Mouse (Mus musculus): ENCODE measurements at regions not wholly inside any gene's neighbourhood (a gene's known extent, or its start where the extent isn't known, plus 50 kb on each side); places are given as distances from the start of the nearest gene placed in this dataset.

- no peaks in the 10 kb centered on the region for H3K36me3 ChIP-seq (ENCODE audit: control insufficient read depth, insufficient read depth, low read length)
- no peaks in the 10 kb centered on the region for H3K4me1 ChIP-seq (ENCODE audit: control insufficient read depth, insufficient read depth, low read length)
- no peak overlapping the region for H3K27ac ChIP-seq
- DNase-seq, result no peak
- no peaks in the 10 kb centered on the region for H3K27me3 ChIP-seq (ENCODE audit: control insufficient read depth, insufficient read depth, low read length)
- WGBS, result 72% methylated on average over 4 of the region's 4 CpGs
- intact Hi-C loops (cut with DNase I), result no loop called here
- TF ChIP-seq EP300 (IDR thresholded peaks at IDR 0.05; ENCODE audit: insufficient read depth, low read depth, low read length) (no peak), POLR2A (IDR thresholded peaks at IDR 0.05; ENCODE audit: insufficient read depth, low read depth, low read length) (no peak), CTCF (IDR thresholded peaks at IDR 0.05) (no peak)
- H3K9ac ChIP-seq (ENCODE audit: low read depth, low read length), result no peak overlapping the region
- H3K4me3 ChIP-seq, result no peak overlapping the region
- no peaks in the 10 kb centered on the region for H3K79me2 ChIP-seq (replicated peaks; ENCODE audit: control insufficient read depth, insufficient read depth, low read length)
These were observed 82.1 kb downstream of the Tpra1 start for GRCm38 (mm10) chr6:88984170-88984569.

GRCm38 (mm10) chr6:88984863-88985262 is 82.8 kb downstream of the Tpra1 start:
- Histone ChIP-seq H3K4me3 (no peak overlapping the region), H3K27me3 (ENCODE audit: control insufficient read depth, insufficient read depth, low read length) (no peaks in the 10 kb centered on the region), H3K79me2 (replicated peaks; ENCODE audit: control insufficient read depth, insufficient read depth, low read length) (no peaks in the 10 kb centered on the region), H3K4me1 (ENCODE audit: control insufficient read depth, insufficient read depth, low read length) (no peaks in the 10 kb centered on the region), H3K27ac (no peak overlapping the region), H3K9ac (ENCODE audit: low read depth, low read length) (no peak overlapping the region), H3K36me3 (ENCODE audit: control insufficient read depth, insufficient read depth, low read length) (no peaks in the 10 kb centered on the region)
- no peak for DNase-seq
- TF ChIP-seq CTCF (IDR thresholded peaks at IDR 0.05) (no peak), EP300 (IDR thresholded peaks at IDR 0.05; ENCODE audit: insufficient read depth, low read depth, low read length) (no peak), POLR2A (IDR thresholded peaks at IDR 0.05; ENCODE audit: insufficient read depth, low read depth, low read length) (no peak)
- WGBS, result 43% methylated on average over 4 of the region's 4 CpGs
- intact Hi-C loops (cut with DNase I), result no loop called here

GRCm38 (mm10) chr6:88988551-88988950 is 86.5 kb downstream of the Tpra1 start:
- H3K27ac ChIP-seq, result no peak overlapping the region
- intact Hi-C loops (cut with DNase I), result no loop called here
- no peak for DNase-seq
- no peak overlapping the region for H3K4me3 ChIP-seq
- H3K79me2 ChIP-seq (replicated peaks; ENCODE audit: control insufficient read depth, insufficient read depth, low read length), result no peaks in the 10 kb centered on the region
- H3K27me3 ChIP-seq (ENCODE audit: control insufficient read depth, insufficient read depth, low read length), result no peaks in the 10 kb centered on the region
- no peak for TF ChIP-seq POLR2A (IDR thresholded peaks at IDR 0.05; ENCODE audit: insufficient read depth, low read depth, low read length)
- TF ChIP-seq EP300 (IDR thresholded peaks at IDR 0.05; ENCODE audit: insufficient read depth, low read depth, low read length), result no peak
- TF ChIP-seq CTCF (IDR thresholded peaks at IDR 0.05), result no peak
- H3K36me3 ChIP-seq (ENCODE audit: control insufficient read depth, insufficient read depth, low read length), result no peaks in the 10 kb centered on the region
- no peak overlapping the region for H3K9ac ChIP-seq (ENCODE audit: low read depth, low read length)
- H3K4me1 ChIP-seq (ENCODE audit: control insufficient read depth, insufficient read depth, low read length), result peaks cover 2% of the 10 kb centered on the region
- WGBS, result 85% methylated on average over 10 of the region's 10 CpGs

GRCm38 (mm10) chr6:88989617-88990299 is 87.7 kb downstream of the Tpra1 start:
- Histone ChIP-seq H3K27ac (no peak overlapping the region), H3K4me1 (ENCODE audit: control insufficient read depth, insufficient read depth, low read length) (peaks cover 2% of the 10 kb centered on the region), H3K4me3 (no peak overlapping the region), H3K36me3 (ENCODE audit: control insufficient read depth, insufficient read depth, low read length) (no peaks in the 10 kb centered on the region), H3K9ac (ENCODE audit: low read depth, low read length) (no peak overlapping the region), H3K79me2 (replicated peaks; ENCODE audit: control insufficient read depth, insufficient read depth, low read length) (no peaks in the 10 kb centered on the region), H3K27me3 (ENCODE audit: control insufficient read depth, insufficient read depth, low read length) (no peaks in the 10 kb centered on the region)
- no peak for DNase-seq
- intact Hi-C loops (cut with DNase I), result no loop called here
- WGBS, result 42% methylated on average over 6 of the region's 6 CpGs
- TF ChIP-seq CTCF (IDR thresholded peaks at IDR 0.05) (no peak), POLR2A (IDR thresholded peaks at IDR 0.05; ENCODE audit: insufficient read depth, low read depth, low read length) (no peak), EP300 (IDR thresholded peaks at IDR 0.05; ENCODE audit: insufficient read depth, low read depth, low read length) (no peak)

- intact Hi-C loops (cut with DNase I), result no loop called here
These were observed 88.2 kb downstream of the Tpra1 start for GRCm38 (mm10) chr6:88990300-88990685.

GRCm38 (mm10) chr6:88995077-88995476 is 93.0 kb downstream of the Tpra1 start:
- no peak for TF ChIP-seq CTCF (IDR thresholded peaks at IDR 0.05)
- no peak for TF ChIP-seq POLR2A (IDR thresholded peaks at IDR 0.05; ENCODE audit: insufficient read depth, low read depth, low read length)
- TF ChIP-seq EP300 (IDR thresholded peaks at IDR 0.05; ENCODE audit: insufficient read depth, low read depth, low read length), result no peak
- 82% methylated on average over 3 of the region's 3 CpGs for WGBS
- H3K4me1 ChIP-seq (ENCODE audit: control insufficient read depth, insufficient read depth, low read length), result peaks cover 2% of the 10 kb centered on the region
- intact Hi-C loops (cut with DNase I), result no loop called here
- H3K4me3 ChIP-seq, result no peak overlapping the region
- H3K36me3 ChIP-seq (ENCODE audit: control insufficient read depth, insufficient read depth, low read length), result no peaks in the 10 kb centered on the region
- DNase-seq, result no peak
- H3K27me3 ChIP-seq (ENCODE audit: control insufficient read depth, insufficient read depth, low read length), result no peaks in the 10 kb centered on the region
- no peak overlapping the region for H3K9ac ChIP-seq (ENCODE audit: low read depth, low read length)
- H3K79me2 ChIP-seq (replicated peaks; ENCODE audit: control insufficient read depth, insufficient read depth, low read length), result no peaks in the 10 kb centered on the region
- no peak overlapping the region for H3K27ac ChIP-seq

More at GRCm38 (mm10) chr6:88990300-88990685, 88.2 kb downstream of the Tpra1 start:
- H3K36me3 ChIP-seq (ENCODE audit: control insufficient read depth, insufficient read depth, low read length), result no peaks in the 10 kb centered on the region
- no peak for TF ChIP-seq POLR2A (IDR thresholded peaks at IDR 0.05; ENCODE audit: insufficient read depth, low read depth, low read length)
- TF ChIP-seq EP300 (IDR thresholded peaks at IDR 0.05; ENCODE audit: insufficient read depth, low read depth, low read length), result no peak
- TF ChIP-seq CTCF (IDR thresholded peaks at IDR 0.05), result no peak
- no peaks in the 10 kb centered on the region for H3K27me3 ChIP-seq (ENCODE audit: control insufficient read depth, insufficient read depth, low read length)
- no peak overlapping the region for H3K4me3 ChIP-seq
- 16% methylated on average over 1 of the region's 1 CpGs for whole genome bisulfite sequencing
- peak; percentile 29 to 33 for DNase-seq
- no peaks in the 10 kb centered on the region for H3K79me2 ChIP-seq (replicated peaks; ENCODE audit: control insufficient read depth, insufficient read depth, low read length)
- H3K9ac ChIP-seq (ENCODE audit: low read depth, low read length), result no peak overlapping the region
- H3K4me1 ChIP-seq (ENCODE audit: control insufficient read depth, insufficient read depth, low read length), result peaks cover 2% of the 10 kb centered on the region
- H3K27ac ChIP-seq, result no peak overlapping the region
